Mouse (Mus musculus): ENCODE measurements around the gene Lamtor2.

GRCm38 (mm10) chr3:88555731-88556130 lies 2.9 kb upstream of the Lamtor2 start:
- TF ChIP-seq POLR2A (IDR thresholded peaks at IDR 0.05; ENCODE audit: borderline replicate concordance, extremely low read depth, insufficient read depth, insufficient read length, poor library complexity, severe bottlenecking) = no peak
- TF ChIP-seq CTCF (IDR thresholded peaks at IDR 0.05; ENCODE audit: borderline replicate concordance, extremely low read depth, insufficient read depth, insufficient read length) = no peak
